Mouse (Mus musculus) mouse embryonic stem cell (cell line): Measurements from ENCODE around the gene Wsb1.

Source experiments
- in situ Hi-C, 2 experiments: fragments of 300-500 bp; cut with MboI; formaldehyde crosslinking; loops; 1 replicate in 1 of 2; 3 replicates in 1 of 2; pipeline ENCODE4 v1.14.3; 2019 to 2020; ENCODE audit warnings: low sequenced_read_pairs in 2 of 2, low pct_unique_long_range_greater_than_20kb in 1 of 2, mixed read lengths in 1 of 2; ENCODE audit not compliant: unreplicated experiment in 1 of 2

The Wsb1 gene

DNA sequence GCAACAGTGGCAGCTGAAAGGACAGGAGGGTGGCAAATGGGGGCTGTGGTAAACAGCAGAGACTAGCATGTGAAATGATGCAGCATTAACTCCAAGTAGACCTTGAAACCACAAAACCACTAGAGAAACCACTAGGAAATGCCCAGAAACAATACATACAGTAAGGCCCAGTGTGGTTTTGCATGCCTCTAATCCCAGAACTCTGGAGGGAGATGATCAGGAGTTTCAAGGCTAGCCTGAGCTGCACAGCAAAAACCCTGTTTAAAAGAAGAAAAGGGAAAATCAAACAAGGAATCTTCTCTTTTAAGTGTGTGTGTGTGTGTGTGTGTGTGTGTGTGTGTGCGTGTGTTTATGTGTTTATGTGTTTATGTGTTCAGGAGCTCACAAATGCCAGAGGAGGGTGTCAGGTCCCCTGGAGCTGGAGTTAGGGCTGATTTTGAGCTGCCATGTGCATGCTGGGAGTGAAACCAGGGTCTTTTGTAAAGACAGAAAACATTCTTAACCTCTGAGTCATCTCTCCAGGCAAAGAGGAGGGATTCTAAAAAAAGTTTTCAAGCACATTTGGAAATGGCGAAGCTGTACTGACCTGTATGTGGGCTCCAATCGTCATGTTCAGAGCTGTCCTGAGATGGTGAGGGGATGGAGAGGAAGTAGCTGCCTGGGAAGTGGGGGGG, 58.1 kb downstream of the Wsb1 start:
- in situ Hi-C loops, result no loop called here

GRCm38 (mm10) chr11:79192176-79192575, 62.3 kb downstream of the Wsb1 start:
- in situ Hi-C loops, result no loop called here

DNA sequence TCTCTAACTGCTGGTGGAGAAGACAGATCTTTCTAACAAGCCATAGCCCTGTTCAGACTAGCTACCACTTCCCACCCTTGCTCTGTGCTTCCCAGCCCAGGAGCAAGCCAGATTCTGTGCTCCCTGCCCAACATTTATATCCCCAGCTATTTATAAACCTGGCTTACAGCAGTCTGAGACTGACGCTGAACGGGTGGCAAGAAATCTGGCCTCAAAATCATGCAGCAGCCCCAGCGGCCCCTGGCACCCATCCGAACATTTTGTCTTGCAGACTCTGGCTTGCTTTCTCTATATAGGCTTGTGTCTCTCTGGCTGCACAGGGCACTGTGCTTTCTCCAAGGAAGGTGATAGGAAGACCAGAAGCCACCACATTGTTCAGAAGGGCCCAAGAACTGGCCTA, 63.3 kb downstream of the Wsb1 start:
- in situ Hi-C loops, result no loop called here

DNA sequence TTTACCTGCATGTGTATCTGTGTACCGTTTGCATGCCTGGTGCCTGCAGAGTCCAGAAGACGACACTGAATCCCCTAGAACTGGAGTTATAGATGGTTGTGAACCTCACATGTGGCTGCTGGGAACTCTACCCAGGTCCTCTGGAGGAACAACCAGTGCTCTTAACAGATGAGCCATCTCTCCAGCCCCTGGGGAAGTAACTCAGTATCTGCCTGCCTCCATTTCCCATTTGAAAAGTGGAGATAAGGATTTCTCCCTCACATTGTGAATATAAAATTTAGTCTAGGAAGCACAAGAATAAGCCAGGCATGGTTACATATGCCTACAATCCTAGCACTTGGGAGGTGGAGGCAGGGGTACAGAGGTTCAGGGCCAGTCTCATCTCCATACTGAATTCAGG, 64.2 kb downstream of the Wsb1 start:
- in situ Hi-C loops, result no loop called here
